Mouse (Mus musculus) left cerebral cortex, postnatal 10 days (tissue): ENCODE measurements around the gene Gm5447. TPM values are rescaled to one million over a fixed set of nuclear protein-coding genes. Genes with fewer than 3 reads are reported as not detected.

Experiments
- total RNA-seq, 2 experiments: library from RNA; stranded (reverse); gene quantifications; 2 replicates each; pipeline ENCODE4 v1.2.3; 2021

Gene Gm5447
- total RNA-seq, 2 experiments from 2014 or later: 0.26 TPM; not detected in 1

Other genes with a start within 250 kb of the Gm5447 start
- gene Irf4, start 225.0 kb upstream of the Gm5447 start, total RNA-seq: under 1 TPM in 1 of 2 experiments, not detected in 1; 0.16 TPM
- gene Hus1b, start 26.4 kb upstream of the Gm5447 start, total RNA-seq: under 1 TPM; 0.41 to 0.77 TPM
- 10 to 100 TPM; 45.1 to 46.5 TPM for gene Exoc2, start 111 bp upstream of the Gm5447 start, total RNA-seq